ENCODE assay signal across 21 mouse cellular contexts in the genomic region with DNA sequence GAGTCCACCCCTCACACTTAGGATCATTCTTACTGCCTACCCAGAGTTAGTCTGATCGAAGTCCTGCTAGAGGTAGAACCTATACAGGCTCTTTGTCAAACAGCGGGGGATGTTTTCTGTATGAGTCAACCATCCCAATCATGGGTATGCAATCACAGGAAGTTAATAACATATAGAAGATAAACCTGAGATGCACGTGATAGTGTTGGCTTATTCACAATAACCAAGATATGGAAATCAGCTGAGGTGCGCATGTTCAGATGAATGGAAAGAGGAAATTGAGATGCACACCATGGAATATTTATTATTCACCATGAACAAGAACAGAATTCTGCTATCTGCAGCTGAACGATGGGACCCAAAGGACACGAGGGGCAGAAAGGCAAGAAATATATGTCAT.
"Had no signal": no experiment of that assay in that cellular context is flagged by ENCODE, and none has a peak within 500 bp of the region (broad histone marks: within the 10 kb centered on the region; RNA-seq: fewer than 3 reads in every experiment).

No protein-coding gene starts in this region.

- H3K4me1 ChIP-seq: midbrain, embryonic 12.5 days; midbrain, embryonic 15.5 days had no signal

- H3K4me2 ChIP-seq: limb, embryonic 12.5 days; limb, embryonic 15.5 days; liver, embryonic 11.5 days; lung, embryonic 14.5 days; midbrain, embryonic 12.5 days; midbrain, embryonic 15.5 days; neural tube, embryonic 13.5 days had no signal

- H3K9ac ChIP-seq: limb, embryonic 12.5 days; limb, embryonic 15.5 days; liver, embryonic 14.5 days; liver, postnatal 0 days; lung, embryonic 14.5 days; midbrain, embryonic 12.5 days; midbrain, embryonic 15.5 days; neural tube, embryonic 13.5 days had no signal

- H3K27me3 ChIP-seq: limb, embryonic 12.5 days; limb, embryonic 15.5 days; midbrain, embryonic 12.5 days; midbrain, embryonic 15.5 days; neural tube, embryonic 13.5 days had no signal

- H3K4me3 ChIP-seq: limb, embryonic 12.5 days; limb, embryonic 15.5 days; midbrain, embryonic 12.5 days; midbrain, embryonic 15.5 days; myocyte; neural tube, embryonic 13.5 days had no signal

- H3K27ac ChIP-seq: limb, embryonic 12.5 days; limb, embryonic 15.5 days; liver, embryonic 14.5 days; macrophage; midbrain, embryonic 12.5 days; midbrain, embryonic 15.5 days; neural tube, embryonic 13.5 days; stomach, postnatal 0 days had no signal

- H3K36me3 ChIP-seq: limb, embryonic 12.5 days; limb, embryonic 15.5 days; midbrain, embryonic 12.5 days; midbrain, embryonic 15.5 days; neural tube, embryonic 13.5 days had no signal

- DNase-seq: kidney, postnatal 14 days; kidney, postnatal 4 days; left cerebral cortex, postnatal 4 days; liver, postnatal 0 days; lung, embryonic 14.5 days; retina, postnatal 1 day; right cerebral cortex, postnatal 25 days; thymus, adult 2 months; thymus, postnatal 14 days; thymus, postnatal 4 days had no signal

- ATAC-seq: liver, postnatal 0 days; lung, postnatal 0 days; midbrain, embryonic 15.5 days had no signal

- H3K9me3 ChIP-seq: limb, embryonic 12.5 days; limb, embryonic 15.5 days; midbrain, embryonic 12.5 days; midbrain, embryonic 15.5 days; neural tube, embryonic 13.5 days had no signal
